Mouse (Mus musculus) gastrocnemius, adult 18-20 months (tissue): Measurements from ENCODE around the gene Cpm. TPM values are rescaled to one million over a fixed set of nuclear protein-coding genes. Genes with fewer than 3 reads are reported as not detected.

ENCODE experiments used
- DNase-seq: peaks from one replicate; pipeline ENCODE4 v3.0.0; 2021; ENCODE audit warnings: low spot score
- total RNA-seq, 2 experiments: library from RNA; stranded (reverse); gene quantifications; 2 replicates each; pipeline ENCODE4 v1.2.3; 2021

Gene Cpm
- total RNA-seq, 2 experiments from 2014 or later = 2.5 to 2.9 TPM

- no peak for DNase-seq
Observed at GRCm38 (mm10) chr10:117633564-117634208, 4.4 kb downstream of the Cpm start.

DNA sequence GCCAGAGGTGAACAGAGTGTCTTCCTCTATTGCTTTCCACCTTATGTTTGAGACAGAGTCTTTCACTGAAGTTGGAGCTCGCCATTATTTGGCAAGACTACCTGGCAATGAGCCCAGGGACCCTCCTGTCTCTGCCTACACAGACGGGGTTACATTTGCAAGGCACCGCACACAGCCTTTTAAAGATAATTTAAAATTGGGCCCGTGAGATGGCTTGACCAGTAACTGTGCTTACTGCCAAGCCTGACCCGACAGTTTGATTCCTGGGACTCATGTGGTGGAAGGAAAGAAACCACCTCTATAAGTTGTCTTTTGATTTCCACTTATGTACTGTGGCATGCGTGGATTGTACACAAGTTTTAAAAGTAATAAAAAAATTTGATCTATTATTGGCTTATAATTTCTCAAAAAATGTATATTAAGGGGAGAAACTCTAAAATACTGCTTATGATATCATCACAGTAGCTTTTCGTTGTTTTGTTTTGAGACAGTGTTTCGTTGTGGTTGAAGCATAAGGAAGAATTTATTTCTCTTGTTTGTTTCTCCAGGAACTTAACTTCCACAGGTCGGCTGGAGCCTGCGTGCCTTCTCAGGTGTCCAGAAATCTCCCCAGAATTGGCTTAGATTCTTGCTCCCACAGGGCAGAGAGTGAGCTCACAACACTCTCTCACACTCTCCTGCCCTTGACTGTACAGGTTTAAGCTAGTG, 5.2 kb downstream of the Cpm start:
- no peak for DNase-seq

GRCm38 (mm10) chr10:117635078-117635771, 5.9 kb downstream of the Cpm start:
- no peak for DNase-seq

DNA sequence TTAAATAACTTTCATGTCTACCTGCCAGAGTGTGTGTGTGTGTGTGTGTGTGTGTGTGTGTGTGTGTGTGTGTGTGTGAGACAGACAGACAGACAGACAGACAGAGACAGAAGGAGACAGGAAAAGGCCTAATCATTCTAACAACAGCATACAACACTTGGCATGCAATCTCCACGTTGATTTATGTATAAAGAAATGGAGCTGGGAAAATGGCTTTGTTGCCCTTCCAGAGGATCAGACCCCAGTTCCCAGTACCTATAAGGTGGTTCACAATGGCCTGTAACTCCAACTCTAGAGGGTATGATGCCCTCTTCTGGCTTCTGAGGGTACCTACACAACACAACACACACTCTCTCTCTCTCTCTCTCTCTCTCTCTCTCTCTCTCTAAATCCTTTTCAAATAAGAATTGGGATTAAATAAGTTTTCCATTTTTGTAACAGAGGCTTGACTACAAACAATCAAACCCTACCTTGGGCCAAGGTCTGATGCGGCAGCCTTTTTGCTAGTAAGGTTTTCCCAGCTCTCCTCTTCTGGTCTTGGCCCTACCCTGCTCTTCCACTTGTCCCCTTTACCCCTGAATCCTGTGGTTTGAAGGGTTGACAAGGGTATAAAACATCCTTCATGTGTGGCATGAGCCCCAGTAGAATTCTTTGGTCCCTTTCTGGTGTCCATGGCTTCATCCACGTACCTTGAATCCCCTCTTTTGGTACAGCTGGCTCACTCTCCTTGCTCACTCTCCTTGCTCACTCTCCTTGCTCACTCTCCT, 6.7 kb downstream of the Cpm start:
- no peak for DNase-seq

DNA sequence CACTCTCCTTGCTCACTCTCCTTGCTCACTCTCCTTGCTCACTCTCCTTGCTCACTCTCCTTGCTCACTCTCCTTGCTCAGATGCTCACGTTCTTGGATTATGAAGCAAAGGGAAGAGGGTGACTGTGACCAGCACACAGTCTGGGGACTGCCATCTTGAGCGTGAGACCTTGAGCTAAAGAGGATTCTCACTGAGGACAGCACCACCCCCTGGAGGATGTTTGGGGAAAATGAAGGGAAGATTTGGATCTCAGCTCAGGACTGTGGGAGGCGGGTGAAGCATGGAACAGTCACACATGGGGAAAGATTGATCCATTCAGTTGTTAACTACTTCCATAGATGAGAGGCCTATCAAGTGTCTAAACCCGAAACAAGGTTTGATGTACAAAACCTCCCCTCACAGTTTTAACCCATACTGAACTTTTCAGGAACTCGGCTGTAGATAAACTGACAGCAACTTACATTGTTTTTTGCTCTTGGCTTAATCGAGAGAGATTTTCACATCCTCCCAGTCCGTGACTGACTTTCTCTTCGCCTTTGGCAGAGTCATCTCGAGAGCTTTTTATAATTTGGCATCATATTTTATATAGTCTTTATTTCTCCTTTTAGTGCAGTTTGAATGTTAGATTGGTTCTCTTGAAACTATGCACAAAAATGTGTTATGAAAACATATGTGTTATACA, 7.9 kb downstream of the Cpm start:
- no peak for DNase-seq

- DNase-seq = no peak
Observed at GRCm38 (mm10) chr10:117637745-117638577, 8.7 kb downstream of the Cpm start.

GRCm38 (mm10) chr10:117638578-117639220, 9.4 kb downstream of the Cpm start:
- DNase-seq = no peak

DNA sequence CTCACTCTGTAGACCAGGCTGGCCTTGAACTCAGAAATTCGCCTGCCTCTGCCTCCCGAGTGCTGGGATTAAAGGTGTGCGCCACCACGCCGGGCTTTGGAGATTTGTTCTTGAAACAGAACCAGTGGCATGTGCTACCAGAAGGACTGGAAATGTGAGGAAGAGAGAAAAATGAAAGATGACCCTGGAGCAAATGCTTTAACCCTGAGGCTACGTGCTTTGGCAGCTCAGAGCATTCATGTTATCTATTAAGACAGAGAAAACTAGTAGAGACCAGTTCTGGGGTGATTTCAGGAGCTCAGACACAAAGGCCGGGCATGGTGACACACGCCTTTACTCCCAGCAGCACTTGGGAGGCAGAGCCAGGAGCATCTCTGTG, 9.9 kb downstream of the Cpm start:
- no peak for DNase-seq

DNA sequence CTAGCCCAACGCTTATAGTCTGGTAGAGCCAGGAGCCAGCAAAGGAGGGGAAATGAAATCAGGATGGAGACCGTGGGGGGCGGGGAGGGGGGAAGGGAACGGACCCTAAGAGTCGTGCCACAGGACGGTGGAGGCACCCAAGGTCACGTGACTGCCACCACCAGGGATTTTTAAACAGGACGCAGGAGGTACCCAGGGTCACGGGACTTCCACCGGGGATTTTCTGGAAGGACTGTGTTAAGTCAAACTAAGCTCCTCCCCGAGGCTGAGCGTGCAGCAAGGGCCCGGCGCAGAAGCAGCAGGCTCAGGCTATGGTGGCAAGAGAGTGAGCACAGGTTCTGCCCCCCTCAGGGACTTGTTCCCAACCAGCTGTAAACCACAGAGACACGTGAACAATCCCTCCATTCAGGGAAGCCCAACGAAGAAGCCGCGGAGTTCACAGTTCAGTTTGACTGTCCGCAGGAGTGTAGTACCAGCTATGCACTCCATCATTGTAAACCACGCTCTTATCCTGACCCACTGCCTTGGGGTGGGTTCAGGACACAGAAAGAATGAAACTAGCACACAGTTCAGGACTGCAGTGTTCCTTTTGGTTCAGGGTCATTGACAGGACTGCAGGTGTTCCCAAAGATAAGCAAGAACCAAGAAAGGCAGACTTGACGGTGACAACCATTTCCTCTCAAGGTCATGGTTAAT, 10.7 kb downstream of the Cpm start:
- no peak for DNase-seq

DNA sequence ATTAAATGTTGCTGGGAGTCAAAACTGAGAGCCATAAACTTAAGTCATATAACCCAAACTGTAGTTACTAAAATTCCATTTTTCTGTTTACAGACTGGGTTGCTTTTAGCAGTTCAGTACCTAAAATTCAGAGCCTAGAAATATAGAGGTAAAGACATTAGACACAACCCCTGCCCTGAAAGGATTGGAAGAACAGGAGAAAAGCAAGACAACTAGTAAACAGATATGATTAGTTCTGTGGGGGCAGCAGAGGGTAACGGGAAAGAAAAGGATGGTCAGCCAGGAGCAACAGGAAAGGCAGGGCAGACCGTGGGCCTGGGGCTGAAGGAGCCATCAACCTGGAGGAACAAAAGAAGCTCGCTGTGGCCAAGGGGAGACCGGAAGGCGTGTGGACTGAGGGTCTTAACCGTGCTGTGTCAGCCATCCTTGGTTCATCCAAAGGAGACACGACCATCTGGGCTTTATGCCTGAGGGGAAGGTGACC, 11.3 kb downstream of the Cpm start:
- DNase-seq = no peak

GRCm38 (mm10) chr10:117641400-117642200, 12.3 kb downstream of the Cpm start:
- no peak for DNase-seq

DNA sequence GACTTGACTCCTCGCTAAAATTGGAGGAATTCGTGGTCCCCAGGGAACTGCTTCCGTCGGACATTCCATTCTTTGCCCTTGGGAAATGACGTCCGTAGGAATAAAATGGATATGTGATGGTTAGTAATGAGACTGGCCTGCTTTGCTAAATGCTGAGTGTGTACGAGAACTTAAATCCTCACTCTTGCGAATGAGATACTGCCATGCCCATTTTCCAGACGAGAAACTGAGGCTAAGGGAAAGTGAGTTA, 12.8 kb downstream of the Cpm start:
- DNase-seq = peak; percentile 37

DNA sequence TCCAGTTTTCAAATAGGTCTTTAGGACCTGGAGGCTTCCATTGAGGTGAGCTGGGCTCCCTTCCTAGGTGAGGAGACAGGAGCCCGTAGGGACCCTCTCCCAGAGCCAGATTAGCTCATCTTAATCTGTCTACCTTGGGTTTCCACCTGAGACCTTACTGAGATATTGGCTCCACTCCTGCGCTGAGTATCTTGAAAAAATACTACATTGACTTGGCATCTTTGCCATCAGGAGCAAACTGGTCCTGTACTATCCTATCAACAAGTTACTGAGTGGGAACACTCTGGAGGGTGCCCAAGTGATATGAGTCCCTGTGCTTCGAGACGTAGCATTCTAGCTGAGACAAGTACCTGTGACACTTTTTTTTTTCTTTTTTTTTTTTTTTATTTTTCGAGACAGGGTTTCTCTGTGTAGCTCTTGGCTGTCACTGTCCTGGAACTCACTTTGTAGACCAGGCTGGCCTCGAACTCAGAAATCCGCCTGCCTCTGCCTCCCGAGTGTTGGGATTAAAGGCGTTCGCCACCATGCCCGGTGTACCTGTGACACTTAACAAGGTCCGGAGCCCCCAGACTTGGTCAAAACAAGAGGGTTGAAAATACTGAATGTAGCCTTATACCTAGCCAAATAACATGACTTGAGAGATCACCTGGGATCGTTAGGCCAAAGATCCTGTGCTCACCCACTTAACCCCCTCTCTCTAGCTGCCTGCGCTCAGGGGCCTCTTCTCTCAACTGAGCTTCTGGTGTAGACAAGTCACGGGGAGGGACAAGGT, 13.4 kb downstream of the Cpm start:
- no peak for DNase-seq

- DNase-seq = no peak
Observed at GRCm38 (mm10) chr10:117643302-117643701, 14.0 kb downstream of the Cpm start.

- no peak for DNase-seq
Observed at GRCm38 (mm10) chr10:117643711-117644428, 14.6 kb downstream of the Cpm start.

GRCm38 (mm10) chr10:117644429-117644748, 15.1 kb downstream of the Cpm start:
- DNase-seq = no peak

- DNase-seq = no peak
Observed at GRCm38 (mm10) chr10:117644828-117645227, 15.5 kb downstream of the Cpm start.
